Mouse (Mus musculus): Measurements from ENCODE around the gene Dach1. TPM values are rescaled to one million over a fixed set of nuclear protein-coding genes. Genes with fewer than 3 reads are reported as not detected.
A peak's percentile ranks its signal among the peaks of the same experiment; 100 is the strongest.

Gene Dach1
- total RNA-seq, 2 experiments from 2014 or later, result 5.4 to 6.1 TPM

DNA sequence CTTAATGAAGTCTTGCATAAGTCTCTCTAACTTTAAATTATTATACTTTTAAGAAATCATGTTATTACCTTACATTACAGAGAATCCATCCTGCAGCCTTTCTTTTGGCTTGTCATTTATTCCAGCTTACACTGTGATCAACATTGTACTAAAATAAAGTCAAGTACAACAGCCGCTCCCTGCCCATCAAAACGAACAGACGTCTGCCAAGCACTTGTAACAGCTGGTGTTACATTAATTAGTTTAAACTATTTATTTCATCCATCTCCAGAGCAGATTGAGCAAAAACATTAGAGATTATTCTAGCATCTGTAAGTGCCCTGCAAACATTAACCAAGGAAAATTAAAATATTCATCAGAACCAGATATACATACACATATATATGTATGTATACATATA lies 311.2 kb downstream of the Dach1 start:
- DNase-seq (ENCODE audit: low spot score in 2 of 2), result no peak

DNA sequence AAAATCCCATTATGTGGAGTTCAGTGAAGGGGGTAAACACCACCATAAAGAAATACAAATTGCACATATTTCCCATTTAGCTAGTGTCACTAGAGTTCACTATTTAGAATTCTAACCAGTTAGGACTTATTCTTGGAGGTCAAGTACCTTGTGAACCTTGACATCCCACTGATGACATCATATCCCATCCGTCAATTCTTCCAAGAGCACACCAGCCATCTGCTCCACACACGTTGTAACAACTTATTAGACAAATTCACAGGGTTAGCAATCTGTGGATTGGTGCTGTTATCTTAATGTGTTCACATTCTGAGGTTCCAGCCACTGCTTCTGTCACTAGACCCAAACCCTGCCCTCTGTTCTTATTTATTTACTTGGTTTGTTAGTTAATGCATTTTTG lies 312.3 kb downstream of the Dach1 start:
- no peak for DNase-seq (ENCODE audit: low spot score in 2 of 2)

DNA sequence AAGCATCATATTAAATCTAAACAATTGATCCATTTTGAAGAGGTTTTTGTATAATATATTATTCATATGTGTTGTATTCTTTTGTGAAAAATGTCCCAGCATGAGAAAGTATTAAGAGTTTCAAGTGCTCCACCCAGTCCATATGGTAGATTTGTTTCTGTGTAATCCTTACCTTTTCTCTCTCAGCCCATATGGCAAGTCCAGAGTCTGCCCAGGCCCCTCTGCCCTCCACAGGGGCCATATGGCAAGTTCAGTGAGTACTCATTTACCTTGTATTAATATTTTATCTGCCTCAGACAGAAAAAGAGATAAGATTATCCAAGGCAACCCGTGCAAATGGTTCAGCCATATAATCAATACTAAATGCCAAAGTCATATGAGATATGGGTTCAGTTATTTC lies 314.2 kb downstream of the Dach1 start:
- DNase-seq (ENCODE audit: low spot score in 2 of 2), result no peak

DNA sequence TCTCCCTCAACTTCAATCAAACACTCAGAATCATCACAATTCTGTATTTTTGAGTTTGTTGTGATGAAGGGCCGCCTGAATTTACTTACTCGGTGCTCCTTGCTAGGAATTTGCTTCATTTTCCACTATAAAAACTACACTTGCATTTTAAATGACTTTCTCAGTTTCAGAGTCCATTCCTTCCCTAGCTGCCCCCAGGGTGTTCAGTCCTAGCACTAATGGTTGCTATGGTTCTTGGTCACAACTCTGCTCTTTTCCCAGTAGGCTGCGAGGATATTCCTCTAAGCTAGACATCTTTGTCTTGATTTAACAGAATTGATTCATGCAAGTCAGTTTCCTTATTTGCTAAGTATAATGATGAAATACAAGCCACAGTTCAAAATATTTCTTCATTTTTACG lies 319.1 kb downstream of the Dach1 start:
- no peak for DNase-seq (ENCODE audit: low spot score in 2 of 2)

DNA sequence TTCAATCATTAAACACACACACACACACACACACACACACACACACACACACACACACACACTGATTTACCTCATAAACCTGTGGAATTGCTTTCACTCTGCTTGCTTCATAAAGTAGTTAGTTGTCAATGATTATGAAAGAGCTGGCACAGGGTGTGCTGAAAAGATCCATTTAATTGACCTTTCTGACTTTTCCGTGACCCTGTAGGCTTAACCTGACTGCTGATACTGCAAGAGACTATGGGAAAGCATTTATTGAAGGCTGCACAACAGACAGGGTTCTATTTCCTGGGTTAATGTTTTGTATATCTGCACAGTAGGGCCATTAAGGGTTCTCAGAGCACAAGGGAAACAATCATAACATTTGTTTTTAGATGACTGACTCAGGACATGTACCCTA lies 321.9 kb downstream of the Dach1 start:
- DNase-seq (ENCODE audit: low spot score in 2 of 2), result no peak

DNA sequence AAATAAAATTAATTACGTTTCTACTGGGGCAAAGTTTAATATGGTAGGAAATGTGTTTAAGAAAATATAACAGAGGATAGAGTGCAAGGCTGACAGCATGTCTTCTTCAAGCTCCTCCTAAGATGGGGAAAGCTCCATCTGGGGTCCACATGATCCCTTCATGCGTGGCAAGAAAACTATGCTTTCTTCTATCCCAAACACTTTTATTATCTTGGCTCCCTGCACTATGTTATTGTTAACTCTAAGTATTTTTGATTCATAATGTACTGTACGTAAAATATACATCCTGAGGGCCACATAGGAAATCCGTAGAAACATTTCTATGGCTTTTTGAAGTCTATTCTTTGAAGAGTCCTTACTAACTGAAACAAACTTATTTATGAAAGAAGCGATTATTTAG lies 330.3 kb downstream of the Dach1 start:
- no peak for DNase-seq (ENCODE audit: low spot score in 2 of 2)

DNA sequence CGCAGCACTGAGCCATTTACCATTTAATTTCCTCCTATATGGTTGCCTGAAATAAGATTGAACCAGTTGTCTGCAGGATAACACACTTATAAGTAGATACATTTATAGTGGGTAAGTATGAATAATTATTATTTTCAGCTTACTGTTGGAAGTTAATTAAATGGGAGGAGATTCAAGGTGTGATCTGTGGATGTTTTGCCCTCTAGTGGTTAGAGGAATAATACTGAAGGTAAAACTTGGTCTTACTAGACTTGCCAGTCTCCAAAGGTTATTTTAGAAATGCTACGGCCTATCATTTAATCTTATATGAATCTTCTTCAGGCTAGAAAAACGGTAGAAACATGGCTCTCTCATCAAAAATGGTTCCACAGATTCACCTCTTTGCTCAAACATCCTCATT lies 339.7 kb downstream of the Dach1 start:
- no peak for DNase-seq (ENCODE audit: low spot score in 2 of 2)

DNA sequence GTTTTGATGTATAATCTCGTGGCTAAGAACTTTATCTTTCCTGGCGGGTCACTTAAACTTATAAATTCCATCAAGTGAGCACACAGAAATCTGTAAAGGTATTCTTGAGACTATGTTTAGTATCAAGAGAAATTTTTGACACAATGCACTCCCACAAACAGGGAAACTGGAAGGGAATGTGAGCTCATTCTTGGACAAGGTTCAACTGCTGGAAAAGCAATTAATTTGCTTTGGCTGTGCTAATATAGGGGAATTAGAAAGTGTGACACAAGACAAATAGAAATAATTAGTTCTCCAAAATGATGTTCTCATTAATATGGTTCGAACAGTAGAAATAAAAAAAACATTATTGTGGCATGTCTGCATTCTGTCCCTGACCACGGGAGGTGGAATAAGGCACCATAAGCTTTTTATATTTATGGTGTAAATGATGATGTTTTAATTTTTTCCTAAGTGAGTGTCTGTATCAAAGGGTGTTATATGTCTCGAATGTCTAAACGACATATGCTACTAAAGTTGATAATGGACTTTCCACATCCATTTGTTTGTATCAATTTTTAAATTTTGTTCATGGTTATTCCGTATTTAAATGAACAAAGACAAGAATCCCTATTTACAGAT lies 354.9 kb downstream of the Dach1 start:
- peak in 1 of 2 experiments; percentile 82 for DNase-seq (ENCODE audit: low spot score in 2 of 2)

DNA sequence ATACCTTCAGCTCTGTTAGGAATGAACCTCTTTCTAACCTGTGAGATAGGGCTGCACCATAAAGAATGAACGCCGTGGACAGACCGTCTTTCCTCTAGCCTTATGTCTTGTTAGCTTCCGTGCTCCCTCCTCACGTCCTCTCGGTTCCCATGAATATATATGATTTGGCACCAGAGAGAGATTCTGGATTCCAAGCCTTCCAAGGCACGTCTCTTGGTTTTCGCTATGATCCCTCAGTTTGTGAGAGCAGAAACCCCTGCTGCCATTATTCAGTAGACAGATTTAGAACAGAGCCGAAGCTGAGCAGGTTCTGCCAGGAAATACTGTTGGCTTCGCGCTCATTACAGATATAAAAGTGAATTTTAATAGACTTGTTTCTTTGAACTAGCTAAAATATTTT lies 356.0 kb downstream of the Dach1 start:
- DNase-seq (ENCODE audit: low spot score in 2 of 2), result peak; percentile 2 to 34

DNA sequence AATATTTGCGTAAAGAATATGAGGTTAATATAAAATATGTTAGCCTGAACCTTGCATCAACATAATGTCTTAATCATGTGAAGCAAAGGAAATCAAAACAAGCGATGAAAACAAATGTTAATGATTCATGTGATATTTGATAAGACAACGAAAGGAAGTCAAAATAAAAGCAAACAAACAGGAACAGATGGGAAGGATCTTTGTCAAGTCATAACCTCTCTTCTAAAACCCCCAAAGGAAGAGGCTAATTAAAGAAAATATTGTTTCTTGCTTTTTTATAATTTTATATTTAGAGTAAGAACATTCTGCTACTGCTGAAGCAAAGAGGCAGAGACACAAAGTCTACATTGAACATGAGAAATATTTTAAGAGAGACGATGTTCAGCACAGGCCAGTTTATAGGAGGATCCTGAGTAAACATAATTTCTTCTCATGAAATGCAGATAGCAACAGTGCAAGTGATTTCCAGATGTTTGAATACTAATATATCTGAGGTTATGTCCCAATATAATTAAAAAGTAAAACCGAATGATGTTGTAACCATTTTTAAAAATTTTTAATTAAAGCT lies 374.1 kb downstream of the Dach1 start:
- DNase-seq (ENCODE audit: low spot score in 2 of 2), result no peak

DNA sequence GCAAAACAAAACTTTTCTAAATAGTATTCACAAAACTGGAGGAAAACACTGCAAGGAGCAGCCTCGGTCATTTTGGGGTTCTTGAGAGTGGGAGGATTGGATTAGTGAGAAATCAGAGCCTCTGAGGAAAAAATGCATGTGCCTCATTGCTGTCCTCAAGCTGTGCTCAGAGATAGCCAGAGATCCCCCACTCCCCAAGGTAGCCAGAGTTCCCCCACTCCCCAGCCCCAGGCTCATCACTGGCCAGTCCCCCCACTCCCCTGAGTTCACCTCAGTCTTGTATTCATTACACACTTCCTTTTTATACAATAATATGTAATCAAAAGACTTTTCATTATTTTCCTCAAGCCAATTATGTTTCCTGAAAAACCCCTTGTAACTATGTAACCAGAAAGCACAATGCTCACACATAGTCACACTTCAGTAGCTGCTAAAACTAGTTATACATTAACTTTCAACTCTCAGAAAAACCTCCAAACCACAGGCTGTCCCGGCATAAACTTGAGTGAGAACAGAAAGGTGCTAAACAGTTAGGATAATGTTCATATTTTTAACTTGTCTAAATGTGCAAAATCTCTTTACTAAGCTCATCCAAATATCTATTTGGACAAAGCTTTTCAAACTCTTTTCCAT lies 395.3 kb downstream of the Dach1 start:
- no peak for DNase-seq (ENCODE audit: low spot score in 2 of 2)

DNA sequence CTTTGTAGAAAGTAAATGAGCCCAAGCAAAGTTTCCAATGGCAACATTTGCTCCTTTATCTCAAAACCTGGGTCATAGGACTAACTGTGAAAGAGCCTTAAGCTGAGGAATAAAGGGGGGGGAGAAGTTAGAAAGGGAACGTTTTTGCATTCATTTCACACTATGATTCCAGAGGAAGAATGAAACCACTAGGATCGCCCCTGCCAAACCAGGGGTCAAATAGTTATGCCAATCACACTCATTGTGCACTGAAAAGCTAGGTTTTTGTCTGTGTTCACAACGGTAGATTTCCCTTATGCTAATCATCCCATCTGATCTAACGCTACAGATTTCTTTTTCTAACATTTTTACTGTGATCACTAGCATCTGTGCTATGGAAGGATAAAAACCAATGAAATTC lies 415.2 kb downstream of the Dach1 start:
- no peak for DNase-seq (ENCODE audit: low spot score in 2 of 2)

DNA sequence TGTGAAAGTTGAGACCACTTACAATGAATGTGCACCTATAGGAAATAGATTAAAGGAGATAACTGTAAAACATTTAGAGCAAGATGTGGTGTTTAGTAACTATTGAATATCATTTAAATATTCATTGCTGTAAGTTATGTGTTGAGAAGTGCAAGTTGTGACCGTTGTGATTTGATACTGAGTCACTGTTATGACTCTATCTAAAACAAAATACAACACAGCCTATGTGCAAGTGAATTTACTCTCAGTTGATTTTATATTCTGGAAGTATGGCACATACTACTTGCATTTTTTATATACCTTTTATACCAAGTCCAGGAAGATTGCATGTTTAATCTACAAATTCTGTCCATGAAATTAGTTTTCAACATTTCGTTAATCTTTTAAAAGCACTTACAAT lies 415.6 kb downstream of the Dach1 start:
- DNase-seq (ENCODE audit: low spot score in 2 of 2), result no peak

DNA sequence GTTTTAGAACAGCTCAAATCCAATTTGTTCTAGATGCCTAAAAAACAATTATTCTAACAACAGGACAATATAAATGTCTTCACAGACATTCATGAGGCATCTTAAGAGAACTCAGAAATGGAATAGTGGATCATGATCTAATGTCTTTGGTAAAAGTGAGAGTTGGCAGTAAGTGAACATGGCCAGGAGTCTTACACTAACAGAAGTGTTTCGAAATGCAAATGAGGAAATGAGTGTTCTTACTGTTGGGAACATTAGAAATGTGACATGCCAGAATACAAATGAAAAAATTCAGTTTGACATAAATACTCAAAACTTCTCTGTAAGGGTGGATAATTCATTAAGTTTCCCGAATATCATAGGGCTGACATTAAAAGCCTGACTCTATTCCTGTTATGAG lies 426.3 kb downstream of the Dach1 start:
- no peak for DNase-seq (ENCODE audit: low spot score in 2 of 2)

DNA sequence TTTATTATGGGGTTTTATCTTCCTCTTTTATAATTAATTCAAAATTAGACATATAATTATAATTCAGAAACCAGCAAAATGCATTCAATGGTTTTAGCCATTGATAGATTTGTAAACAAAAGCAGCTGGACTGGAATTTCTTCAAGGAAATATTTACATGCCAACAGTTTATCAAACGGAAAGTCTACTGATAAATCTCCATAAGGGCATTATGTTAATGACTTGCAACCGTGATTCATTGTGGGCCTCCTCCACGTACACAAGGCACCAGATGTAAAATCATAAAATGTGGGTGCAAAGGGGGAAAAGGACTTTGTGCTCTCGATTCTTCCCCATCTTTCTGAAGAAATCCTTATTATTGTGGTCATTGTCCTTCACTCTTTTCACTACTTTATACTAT lies 426.8 kb downstream of the Dach1 start:
- DNase-seq (ENCODE audit: low spot score in 2 of 2), result no peak
